Mouse (Mus musculus) intestine, embryonic 15.5 days (tissue): ENCODE measurements at regions not wholly inside any gene's neighbourhood (a gene's known extent, or its start where the extent isn't known, plus 50 kb on each side); places are given as distances from the start of the nearest gene placed in this dataset.

Source experiments
- ATAC-seq: fragments of 200-750 bp; cut with Nextera tagmentation; 2 replicates; pipeline ENCODE4 v1.8.0; 2017; ENCODE audit warnings: moderate TSS enrichment, moderate library complexity
- H3K27ac ChIP-seq: fragments of 300-500 bp; sonication (generic); 2 replicates; pipeline ENCODE4 v1.5.1; 2015; ENCODE audit warnings: mild to moderate bottlenecking, inconsistent platforms
- H3K27me3 ChIP-seq: fragments of 300-500 bp; sonication (generic); replicated peaks from 2 replicates; pipeline ENCODE4 v1.6.1; 2015; ENCODE audit warnings: inconsistent platforms
- H3K36me3 ChIP-seq: fragments of 300-500 bp; sonication (generic); 2 replicates; pipeline ENCODE4 v1.6.1; 2015; ENCODE audit warnings: inconsistent platforms
- H3K4me1 ChIP-seq: fragments of 300-500 bp; sonication (generic); replicated peaks from 2 replicates; pipeline ENCODE4 v1.6.1; 2015; ENCODE audit warnings: inconsistent platforms
- H3K4me2 ChIP-seq: fragments of 300-500 bp; sonication (generic); replicated peaks from 2 replicates; pipeline ENCODE4 v1.6.1; 2015; ENCODE audit warnings: mild to moderate bottlenecking, inconsistent platforms
- H3K4me3 ChIP-seq: fragments of 300-500 bp; sonication (generic); replicated peaks from 2 replicates; pipeline ENCODE4 v1.5.1; 2015; ENCODE audit warnings: inconsistent platforms
- H3K9ac ChIP-seq: fragments of 300-500 bp; sonication (generic); 2 replicates; pipeline ENCODE4 v1.6.1; 2015; ENCODE audit warnings: inconsistent platforms
- H3K9me3 ChIP-seq: fragments of 300-500 bp; sonication (generic); 2 replicates; pipeline ENCODE4 v1.6.1; 2016; ENCODE audit warnings: inconsistent platforms
- WGBS: fragments of 180-500 bp; shearing (Covaris S2); methylation state at CpG from one replicate; pipeline ENCODE4 v1.1.7; 2015; 5-methylcytosine and 5-hydroxymethylcytosine counted together

DNA sequence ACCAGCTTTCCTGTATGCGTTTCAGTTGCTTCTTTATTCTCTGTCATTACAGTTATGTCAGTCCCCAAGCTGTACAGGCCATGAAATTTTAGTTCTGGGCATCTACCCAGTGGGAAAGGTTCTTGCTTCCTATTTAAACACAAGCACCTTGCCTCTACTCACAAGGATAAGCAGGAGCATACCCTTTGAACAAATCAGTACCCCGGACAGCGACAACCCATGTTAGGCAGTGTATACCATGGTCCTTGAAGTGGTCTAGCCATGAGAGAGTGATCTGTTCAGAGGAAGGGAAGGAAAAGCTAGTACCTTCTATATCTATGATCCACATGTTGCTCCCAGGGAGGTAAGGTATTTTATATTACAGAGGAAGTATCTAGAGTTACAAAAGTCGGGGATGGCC lies 167.7 kb downstream of the Plekhb2 start:
- WGBS = 68% methylated on average over 4 of the region's 4 CpGs
- no peak overlapping the region for H3K4me3 ChIP-seq
- no peak for ATAC-seq

DNA sequence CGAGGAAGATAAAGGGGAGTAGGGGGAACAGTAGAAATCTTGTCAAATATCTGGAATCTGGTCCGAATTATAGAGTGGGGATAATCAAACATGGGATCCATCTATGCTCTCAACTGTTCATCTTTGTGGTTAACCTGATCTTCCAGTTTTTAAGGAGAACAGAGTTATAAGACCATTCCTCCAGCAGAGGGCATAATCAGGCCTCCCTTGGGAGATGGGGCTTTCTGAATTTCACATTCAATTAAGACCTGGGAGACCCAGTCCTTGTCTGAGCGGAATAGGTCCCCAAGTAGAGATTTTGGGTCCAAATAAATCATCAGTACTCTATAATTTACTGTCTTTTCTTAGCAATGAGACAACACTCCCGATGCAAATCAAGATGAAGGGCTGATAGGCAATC lies 182.8 kb downstream of the Plekhb2 start:
- no peak for ATAC-seq
- Histone ChIP-seq H3K27ac (no peak overlapping the region), H3K9ac (no peak overlapping the region), H3K4me3 (no peak overlapping the region), H3K4me1 (no peaks in the 10 kb centered on the region), H3K36me3 (no peaks in the 10 kb centered on the region), H3K4me2 (no peak overlapping the region), H3K9me3 (no peaks in the 10 kb centered on the region), H3K27me3 (no peaks in the 10 kb centered on the region)
- WGBS = 50% methylated on average over 4 of the region's 4 CpGs

More for the DNA sequence above, 167.7 kb downstream of the Plekhb2 start:
- Histone ChIP-seq H3K4me2 (no peak overlapping the region), H3K9ac (no peak overlapping the region), H3K4me1 (no peaks in the 10 kb centered on the region), H3K27me3 (no peaks in the 10 kb centered on the region), H3K27ac (no peak overlapping the region), H3K9me3 (no peaks in the 10 kb centered on the region), H3K36me3 (no peaks in the 10 kb centered on the region)

DNA sequence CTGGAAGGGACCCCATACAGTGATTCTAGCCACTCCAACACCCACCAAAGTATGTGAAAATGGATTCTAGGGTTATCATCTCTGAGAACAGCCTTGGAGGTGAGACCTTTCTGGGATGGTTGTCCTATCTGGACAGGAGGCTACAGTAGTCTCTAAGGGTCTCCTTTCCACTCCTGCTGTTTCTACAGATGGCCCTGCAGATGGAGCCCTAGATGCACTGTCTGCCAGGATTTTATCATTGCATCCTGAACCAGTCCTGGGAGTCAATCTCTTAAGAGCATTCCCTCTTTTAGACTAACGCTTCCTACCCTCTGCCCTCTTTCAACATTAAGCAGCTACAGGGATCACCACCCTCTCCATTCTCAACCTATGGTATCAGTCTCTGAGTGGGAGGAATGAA lies 223.0 kb downstream of the Plekhb2 start:
- H3K9ac ChIP-seq = no peak overlapping the region
- no peak overlapping the region for H3K27ac ChIP-seq
- no peaks in the 10 kb centered on the region for H3K9me3 ChIP-seq
- ATAC-seq = no peak
- H3K36me3 ChIP-seq = no peaks in the 10 kb centered on the region
- H3K4me2 ChIP-seq = no peak overlapping the region
- 69% methylated on average over 1 of the region's 1 CpGs for WGBS
- H3K4me3 ChIP-seq = no peak overlapping the region
- H3K4me1 ChIP-seq = no peaks in the 10 kb centered on the region
- H3K27me3 ChIP-seq = no peaks in the 10 kb centered on the region

DNA sequence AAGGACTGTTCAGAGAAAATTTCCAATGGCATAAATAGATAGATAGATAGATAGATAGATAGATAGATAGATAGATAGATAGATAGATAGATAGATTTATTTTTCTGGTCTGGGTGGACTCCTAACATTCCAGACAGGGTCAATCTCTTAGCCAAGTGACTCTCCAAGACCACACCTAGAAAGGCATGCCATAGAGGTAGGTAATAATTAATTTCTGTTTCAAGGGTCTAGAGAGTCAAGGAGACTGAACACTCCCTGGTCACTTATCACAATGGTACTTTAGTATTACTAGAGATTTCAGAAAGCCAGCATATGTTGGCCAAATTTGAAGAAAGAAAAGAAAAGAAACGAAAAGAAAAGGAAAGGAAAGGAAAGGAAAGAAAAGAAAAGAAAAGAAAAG lies 245.1 kb downstream of the Plekhb2 start:
- no peak overlapping the region for H3K27ac ChIP-seq
- H3K36me3 ChIP-seq = no peaks in the 10 kb centered on the region
- H3K4me3 ChIP-seq = no peak overlapping the region
- H3K9ac ChIP-seq = no peak overlapping the region
- WGBS = 66% methylated on average over 1 of the region's 1 CpGs
- no peaks in the 10 kb centered on the region for H3K9me3 ChIP-seq
- no peak overlapping the region for H3K4me2 ChIP-seq
- no peak for ATAC-seq
- H3K4me1 ChIP-seq = no peaks in the 10 kb centered on the region
- H3K27me3 ChIP-seq = no peaks in the 10 kb centered on the region

DNA sequence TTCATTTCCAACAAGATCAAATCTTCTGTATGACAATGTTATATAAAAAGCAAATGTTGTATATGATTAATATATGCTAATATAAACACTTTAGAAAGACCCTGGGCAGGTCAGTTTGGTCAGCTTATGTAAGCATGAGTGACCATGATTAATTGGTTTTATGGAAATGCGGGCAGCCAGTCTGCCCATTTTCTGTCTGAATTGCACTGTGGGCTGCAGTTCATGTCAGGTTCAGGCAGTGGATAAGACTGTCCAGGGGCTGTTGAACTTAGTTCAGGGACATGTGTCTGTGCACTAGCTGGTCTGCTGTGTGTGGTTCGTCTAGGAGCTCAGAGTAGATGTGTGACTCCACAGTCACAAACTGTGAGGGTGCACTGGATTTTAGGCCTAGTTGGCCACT lies 246.0 kb downstream of the Plekhb2 start:
- H3K27me3 ChIP-seq = no peaks in the 10 kb centered on the region
- no peak overlapping the region for H3K4me2 ChIP-seq
- no peaks in the 10 kb centered on the region for H3K36me3 ChIP-seq
- no peaks in the 10 kb centered on the region for H3K4me1 ChIP-seq
- no peaks in the 10 kb centered on the region for H3K9me3 ChIP-seq
- no peak overlapping the region for H3K4me3 ChIP-seq
- ATAC-seq = no peak
- H3K9ac ChIP-seq = no peak overlapping the region
- 59% methylated on average over 2 of the region's 2 CpGs for WGBS
- H3K27ac ChIP-seq = no peak overlapping the region

DNA sequence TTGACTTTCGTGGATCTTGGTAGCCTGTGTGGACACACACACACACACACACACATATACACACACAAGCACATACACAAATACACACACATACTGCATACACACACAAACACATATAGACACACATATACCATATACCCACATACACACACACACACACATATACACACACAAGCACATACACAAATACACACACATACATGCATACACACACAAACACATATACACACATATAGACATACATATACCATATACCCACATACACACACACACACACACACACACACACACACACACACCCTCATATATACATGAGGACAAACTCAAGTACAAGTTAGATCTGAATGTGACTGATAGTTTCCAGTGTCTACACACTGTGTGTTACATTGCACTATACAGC lies 256.9 kb downstream of the Plekhb2 start:
- H3K4me3 ChIP-seq = no peak overlapping the region
- 100% methylated on average over 1 of the region's 1 CpGs for WGBS
- H3K27me3 ChIP-seq = no peaks in the 10 kb centered on the region
- H3K27ac ChIP-seq = no peak overlapping the region
- no peak overlapping the region for H3K9ac ChIP-seq
- H3K4me1 ChIP-seq = no peaks in the 10 kb centered on the region
- H3K4me2 ChIP-seq = no peak overlapping the region
- no peaks in the 10 kb centered on the region for H3K36me3 ChIP-seq
- no peak for ATAC-seq
- no peaks in the 10 kb centered on the region for H3K9me3 ChIP-seq

DNA sequence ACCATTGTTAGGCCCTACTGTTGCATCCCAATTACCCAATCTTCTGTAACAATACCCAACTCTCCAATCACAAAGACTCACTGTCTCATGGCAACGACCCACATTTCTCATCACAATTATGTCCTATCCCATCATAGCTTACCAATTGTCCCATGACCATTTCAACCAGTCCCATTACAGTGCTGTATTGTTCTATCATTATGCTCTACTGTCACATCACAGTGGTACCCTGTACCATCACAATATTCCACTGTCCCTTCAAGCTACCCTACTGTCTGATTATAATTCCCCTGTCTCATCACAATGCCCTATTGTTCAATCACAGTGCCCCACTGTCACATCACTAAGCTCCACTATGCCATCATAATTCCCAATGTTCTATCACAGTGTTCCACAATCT lies 260.0 kb downstream of the Plekhb2 start:
- Histone ChIP-seq H3K4me1 (no peaks in the 10 kb centered on the region), H3K36me3 (no peaks in the 10 kb centered on the region), H3K4me2 (no peak overlapping the region), H3K27me3 (no peaks in the 10 kb centered on the region), H3K27ac (no peak overlapping the region), H3K4me3 (no peak overlapping the region), H3K9me3 (no peaks in the 10 kb centered on the region), H3K9ac (no peak overlapping the region)
- ATAC-seq = no peak
- 56% methylated on average over 1 of the region's 1 CpGs for WGBS

DNA sequence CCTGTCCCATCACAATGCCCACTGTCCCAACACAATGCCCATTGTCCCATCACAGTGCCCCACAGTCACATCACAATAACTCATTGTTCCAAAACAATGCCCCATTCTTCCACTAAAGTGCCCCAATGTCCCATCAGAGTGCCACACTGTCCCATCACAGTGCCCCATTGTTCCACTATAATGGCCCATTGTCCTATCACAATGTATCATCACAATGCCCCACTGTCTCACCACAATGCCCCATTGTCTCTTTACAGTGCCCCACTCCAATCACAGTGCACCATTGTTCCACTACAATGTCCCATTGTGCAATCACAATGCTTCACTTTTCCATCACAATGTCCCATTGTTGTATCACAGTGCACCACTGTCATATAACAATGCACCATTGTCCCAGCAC lies 265.7 kb downstream of the Plekhb2 start:
- no peak overlapping the region for H3K27ac ChIP-seq
- H3K27me3 ChIP-seq = no peaks in the 10 kb centered on the region
- H3K9me3 ChIP-seq = peaks cover 4% of the 10 kb centered on the region
- H3K9ac ChIP-seq = no peak overlapping the region
- no peak for ATAC-seq
- H3K4me3 ChIP-seq = no peak overlapping the region
- no peaks in the 10 kb centered on the region for H3K36me3 ChIP-seq
- no peak overlapping the region for H3K4me2 ChIP-seq
- no peaks in the 10 kb centered on the region for H3K4me1 ChIP-seq

DNA sequence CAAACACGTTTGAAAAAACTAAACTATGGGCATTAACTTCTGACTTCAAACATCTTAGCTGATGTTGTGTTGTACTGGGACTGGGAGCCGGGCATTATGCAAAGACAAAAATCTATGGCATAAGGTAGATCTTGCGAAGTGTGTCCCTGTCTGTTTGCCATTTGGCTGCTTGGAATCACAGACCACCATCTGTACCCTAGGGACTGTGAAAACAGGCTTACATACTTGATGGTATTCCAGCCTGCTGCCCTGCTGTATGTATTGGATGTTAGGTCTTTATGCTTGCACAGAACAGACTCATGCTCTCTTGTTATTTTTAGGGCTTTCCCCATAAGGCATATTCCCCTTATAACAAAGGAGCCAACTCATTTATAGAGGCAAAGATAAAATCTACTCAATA lies 288.1 kb downstream of the Plekhb2 start:
- H3K36me3 ChIP-seq = no peaks in the 10 kb centered on the region
- no peaks in the 10 kb centered on the region for H3K27me3 ChIP-seq
- 82% methylated on average over 3 of the region's 3 CpGs for WGBS
- H3K4me1 ChIP-seq = no peaks in the 10 kb centered on the region
- H3K4me2 ChIP-seq = no peak overlapping the region
- H3K27ac ChIP-seq = no peak overlapping the region
- no peak overlapping the region for H3K9ac ChIP-seq
- H3K9me3 ChIP-seq = no peaks in the 10 kb centered on the region
- ATAC-seq = no peak
- H3K4me3 ChIP-seq = no peak overlapping the region

DNA sequence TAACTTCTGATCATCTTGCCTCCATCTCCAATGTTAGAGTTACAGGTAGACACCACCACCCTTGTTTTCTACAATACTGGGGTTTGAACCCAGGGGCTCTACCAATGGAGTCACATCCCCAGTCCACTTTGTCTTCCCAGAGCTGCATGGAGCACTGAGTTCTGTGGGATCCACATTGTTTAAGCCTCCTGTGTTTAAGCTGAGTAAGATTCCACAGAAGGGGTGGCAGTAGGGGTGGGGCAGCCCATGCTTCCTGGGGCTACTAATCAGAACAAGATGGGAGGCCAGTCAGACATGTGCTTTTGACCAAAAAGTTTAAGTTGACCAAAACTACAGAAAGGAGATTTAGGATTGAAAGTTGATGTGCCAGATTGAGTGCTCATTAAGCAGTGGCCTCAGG lies 299.3 kb downstream of the Plekhb2 start:
- no peak overlapping the region for H3K4me3 ChIP-seq
- no peak overlapping the region for H3K9ac ChIP-seq
- H3K36me3 ChIP-seq = no peaks in the 10 kb centered on the region
- H3K27ac ChIP-seq = no peak overlapping the region
- H3K27me3 ChIP-seq = no peaks in the 10 kb centered on the region
- H3K4me2 ChIP-seq = no peak overlapping the region
- no peaks in the 10 kb centered on the region for H3K4me1 ChIP-seq
- ATAC-seq = no peak
- no peaks in the 10 kb centered on the region for H3K9me3 ChIP-seq

DNA sequence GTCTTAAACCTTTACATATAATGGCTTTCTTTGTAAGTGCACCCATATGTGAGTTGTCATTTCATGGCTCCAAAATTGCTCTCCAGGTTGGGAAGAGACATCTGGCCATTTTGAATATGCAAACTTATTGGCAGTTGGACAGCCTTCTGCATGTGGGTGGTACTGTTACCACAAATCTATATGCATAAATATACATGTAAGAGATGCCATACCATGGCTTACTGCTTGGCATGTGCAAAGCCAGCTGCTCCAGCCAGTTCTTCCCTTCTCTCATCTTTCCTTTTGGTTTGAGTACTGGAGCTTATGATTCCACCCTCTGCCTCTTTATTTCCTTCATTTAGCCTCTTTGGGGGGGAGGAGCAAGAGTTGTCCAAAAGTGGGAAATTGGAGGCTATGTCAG lies 312.7 kb downstream of the Plekhb2 start:
- no peak overlapping the region for H3K27ac ChIP-seq
- no peak overlapping the region for H3K4me2 ChIP-seq
- H3K36me3 ChIP-seq = no peaks in the 10 kb centered on the region
- no peak for ATAC-seq
- H3K9ac ChIP-seq = no peak overlapping the region
- H3K4me3 ChIP-seq = no peak overlapping the region
- no peaks in the 10 kb centered on the region for H3K9me3 ChIP-seq
- no peaks in the 10 kb centered on the region for H3K4me1 ChIP-seq
- no peaks in the 10 kb centered on the region for H3K27me3 ChIP-seq

DNA sequence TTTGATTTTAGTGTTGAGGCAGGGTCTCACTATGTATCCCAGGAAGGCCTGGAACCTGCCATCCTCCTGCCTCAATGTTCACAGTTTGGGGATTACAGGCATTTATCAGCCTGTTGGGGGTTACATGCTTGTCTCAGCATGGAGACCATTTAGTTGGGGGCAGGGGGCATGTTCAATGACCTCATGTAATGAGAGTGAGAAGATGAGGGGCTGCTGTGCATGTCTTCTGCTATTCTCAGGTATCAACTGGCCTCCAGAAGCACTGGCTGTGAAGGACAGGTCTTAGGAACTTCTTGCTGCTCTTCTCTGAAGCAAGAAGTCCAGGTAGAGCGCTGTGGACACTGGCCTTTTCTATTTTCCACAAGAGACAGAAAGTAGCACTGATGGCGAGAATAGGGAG lies 350.9 kb downstream of the Plekhb2 start:
- Histone ChIP-seq H3K4me2 (no peak overlapping the region), H3K9me3 (no peaks in the 10 kb centered on the region), H3K4me1 (no peaks in the 10 kb centered on the region), H3K36me3 (no peaks in the 10 kb centered on the region), H3K27ac (no peak overlapping the region), H3K4me3 (no peak overlapping the region), H3K9ac (no peak overlapping the region), H3K27me3 (no peaks in the 10 kb centered on the region)
- ATAC-seq = no peak
- 86% methylated on average over 2 of the region's 2 CpGs for WGBS

DNA sequence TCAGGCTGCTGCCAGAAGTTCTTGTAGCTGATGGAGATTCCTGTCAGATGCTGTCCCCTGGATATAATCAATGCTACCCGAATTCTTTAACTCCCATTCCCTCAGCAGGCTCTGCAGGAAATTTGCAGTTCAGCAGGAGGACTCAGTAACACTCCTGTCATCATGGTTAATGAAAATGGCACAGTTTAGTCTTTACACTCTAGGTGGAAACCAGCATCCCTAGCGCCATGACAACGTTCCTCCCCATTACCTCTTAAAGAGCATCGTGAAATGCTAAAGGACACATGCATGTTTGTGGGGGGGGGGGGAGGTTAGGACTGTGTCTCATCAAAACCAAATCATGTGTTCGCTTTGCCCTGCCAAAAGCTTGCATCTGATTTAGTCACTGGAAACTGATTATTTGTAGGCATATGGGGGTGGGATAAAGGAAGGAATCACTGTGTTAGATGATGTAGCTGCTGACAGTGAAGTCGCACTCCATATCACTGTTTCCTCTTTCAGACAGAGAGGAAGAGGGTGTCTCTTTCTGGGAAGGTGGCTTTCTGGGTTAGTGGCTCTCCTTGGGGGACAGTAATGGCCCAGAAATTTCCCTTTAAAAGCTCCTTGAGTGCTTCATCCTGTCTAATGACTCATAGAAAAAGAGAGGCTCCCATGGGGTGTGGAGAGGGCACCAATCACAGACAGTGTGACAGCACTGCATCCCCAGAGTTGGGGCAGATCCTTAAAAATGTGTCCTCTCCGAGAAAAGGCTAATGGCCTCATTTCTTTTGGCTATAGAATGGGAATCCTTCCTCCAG lies 351.5 kb downstream of the Plekhb2 start:
- H3K4me2 ChIP-seq = no peak overlapping the region
- 70% methylated on average over 7 of the region's 7 CpGs for WGBS

More for the DNA sequence above, 351.5 kb downstream of the Plekhb2 start:
- ATAC-seq = no peak
- Histone ChIP-seq H3K9ac (no peak overlapping the region), H3K4me1 (no peaks in the 10 kb centered on the region), H3K27ac (no peak overlapping the region), H3K9me3 (no peaks in the 10 kb centered on the region), H3K36me3 (no peaks in the 10 kb centered on the region), H3K27me3 (no peaks in the 10 kb centered on the region), H3K4me3 (no peak overlapping the region)
